Mouse (Mus musculus): Measurements from ENCODE around the gene Tmem79.
"Not testable (repeated sequence)": the region's sequence is repeated elsewhere in the genome, so short reads cannot be mapped to it uniquely, and the experiment has no call there.

DNA sequence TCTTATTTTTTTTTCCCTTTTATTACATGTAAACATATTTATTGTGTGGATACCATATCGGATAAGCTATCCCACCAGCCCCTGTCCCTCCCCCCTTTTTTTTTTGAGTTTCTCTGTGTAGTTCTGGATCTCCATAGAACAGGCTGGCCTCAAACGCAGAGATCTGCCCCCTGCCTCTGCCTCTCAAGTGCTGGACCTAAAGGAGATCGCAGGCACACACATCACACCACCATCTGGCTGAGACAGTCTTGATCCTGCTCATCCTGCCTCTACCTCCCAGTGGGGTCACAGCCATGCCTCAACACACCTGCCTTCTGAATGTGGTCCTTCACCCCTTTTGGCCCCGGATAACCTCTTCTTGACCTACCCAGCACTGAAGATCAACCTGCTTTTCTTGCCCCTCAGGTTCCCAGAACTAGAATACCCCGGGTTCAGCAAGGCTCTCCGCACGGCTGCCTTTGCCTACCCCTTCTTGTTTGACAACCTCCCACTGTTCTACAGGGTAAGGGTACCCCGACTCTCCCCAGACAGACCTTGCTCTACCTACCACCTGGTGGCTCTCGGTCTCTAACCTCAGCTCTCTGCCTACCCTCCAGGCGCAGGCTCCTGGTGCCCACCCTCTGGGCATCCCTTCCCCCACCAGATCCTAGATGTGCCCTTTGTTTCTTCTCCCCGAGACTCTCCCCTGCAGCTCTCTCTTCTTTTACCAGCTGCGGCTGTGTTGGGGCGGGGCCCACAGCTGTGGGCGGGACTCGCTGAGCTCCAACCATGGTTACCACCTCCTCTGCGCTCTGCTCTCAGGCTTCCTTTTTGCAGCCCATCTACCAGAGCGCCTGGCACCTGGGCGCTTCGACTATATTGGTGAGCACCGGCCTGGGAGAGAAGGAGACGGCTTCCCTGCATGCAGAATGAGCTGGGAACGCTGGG lies 45.7 kb upstream of the Tmem79 start:
- not testable (repeated sequence) for TF ChIP-seq MAFK (IDR thresholded peaks at IDR 0.05; ENCODE audit: insufficient read depth, low read depth, low read length); ZC3H11A (IDR thresholded peaks at IDR 0.05; ENCODE audit: borderline replicate concordance, low read depth, low read length); ZNF384 (IDR thresholded peaks at IDR 0.05; ENCODE audit: low read depth, low read length)

Measured in ES-E14 (cell line).